Mouse (Mus musculus): ENCODE measurements at regions not wholly inside any gene's neighbourhood (a gene's known extent, or its start where the extent isn't known, plus 50 kb on each side); places are given as distances from the start of the nearest gene placed in this dataset.

DNA sequence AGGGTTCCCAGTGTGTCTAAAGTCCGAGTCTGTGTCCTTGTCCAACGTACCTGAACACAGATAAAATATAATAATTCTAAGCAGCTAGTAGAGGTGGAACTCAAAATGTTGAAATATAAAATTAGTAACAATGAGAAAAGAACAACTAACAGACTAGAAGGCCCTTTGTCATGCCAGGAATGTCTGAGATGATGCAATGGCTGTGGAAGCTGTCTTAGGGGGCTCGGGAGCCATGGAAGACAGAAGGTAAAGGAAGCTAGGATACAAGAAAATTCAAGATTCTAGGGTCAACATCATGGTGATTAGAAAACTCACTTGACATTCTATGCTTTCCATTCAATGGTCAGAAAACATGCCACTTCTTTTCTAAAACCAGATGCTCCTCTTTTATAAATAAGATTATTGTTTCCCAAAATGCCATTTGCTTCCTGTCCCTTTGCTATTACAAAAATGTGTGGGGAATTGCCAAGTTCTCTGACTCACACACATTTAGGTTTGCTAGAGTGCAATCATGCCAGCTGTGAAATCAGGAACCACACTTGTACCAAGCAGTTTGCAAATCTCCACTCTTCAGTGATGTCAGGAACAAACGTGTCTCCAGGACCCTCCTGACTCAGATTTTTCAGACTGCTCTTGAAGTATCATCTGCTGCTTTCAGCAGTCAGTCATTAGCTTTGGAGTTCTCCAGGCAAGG lies 175.8 kb downstream of the Tm4sf1 start:
- ATAC-seq (ENCODE audit: insufficient number of reproducible peaks, low FRiP score, low TSS enrichment, low read depth): no peak
- H3K4me1 ChIP-seq: no peaks in the 10 kb centered on the region
- H3K9ac ChIP-seq: no peak overlapping the region
- no peaks in the 10 kb centered on the region for H3K36me3 ChIP-seq
- H3K9me3 ChIP-seq (replicated peaks): no peaks in the 10 kb centered on the region
- H3K4me2 ChIP-seq (replicated peaks): no peak overlapping the region
- WGBS: 64% methylated on average over 4 of the region's 4 CpGs
- no peak overlapping the region for H3K27ac ChIP-seq (replicated peaks)
- no peak overlapping the region for H3K4me3 ChIP-seq (replicated peaks)
- no peaks in the 10 kb centered on the region for H3K27me3 ChIP-seq

DNA sequence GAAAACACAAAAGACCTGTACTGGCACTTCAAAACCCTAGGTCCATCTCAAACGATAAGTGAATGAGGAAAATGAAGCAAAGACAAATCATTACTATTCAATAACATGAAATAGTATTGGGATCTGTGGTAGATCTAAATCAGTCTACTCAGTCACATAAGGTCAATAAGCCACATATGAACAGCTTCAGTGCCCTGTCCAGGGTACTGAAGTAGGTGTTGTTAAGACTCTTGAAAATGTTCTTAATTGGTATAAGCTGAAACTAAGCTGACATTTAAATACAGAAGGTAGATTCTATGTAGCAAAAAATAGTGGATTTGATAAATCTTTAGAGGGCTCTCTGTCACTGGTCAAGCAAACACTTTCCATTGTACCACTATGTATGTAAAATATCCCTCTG lies 183.8 kb downstream of the Tm4sf1 start:
- 83% methylated on average over 1 of the region's 1 CpGs for WGBS
- no peaks in the 10 kb centered on the region for H3K36me3 ChIP-seq
- no peak for ATAC-seq (ENCODE audit: insufficient number of reproducible peaks, low FRiP score, low TSS enrichment, low read depth)

GRCm38 (mm10) chr3:57102254-57102653 lies 199.5 kb downstream of the Tm4sf1 start:
- H3K9ac ChIP-seq: no peak overlapping the region
- no peak overlapping the region for H3K27ac ChIP-seq (replicated peaks)
- H3K4me3 ChIP-seq (replicated peaks): no peak overlapping the region
- no peak overlapping the region for H3K4me2 ChIP-seq (replicated peaks)
- no peaks in the 10 kb centered on the region for H3K36me3 ChIP-seq
- no peaks in the 10 kb centered on the region for H3K9me3 ChIP-seq (replicated peaks)
- no peak for ATAC-seq (ENCODE audit: insufficient number of reproducible peaks, low FRiP score, low TSS enrichment, low read depth)
- H3K4me1 ChIP-seq: no peaks in the 10 kb centered on the region
- WGBS: 68% methylated on average over 2 of the region's 2 CpGs
- H3K27me3 ChIP-seq: no peaks in the 10 kb centered on the region

More for the DNA sequence above, 183.8 kb downstream of the Tm4sf1 start:
- H3K9me3 ChIP-seq (replicated peaks): no peaks in the 10 kb centered on the region
- no peaks in the 10 kb centered on the region for H3K4me1 ChIP-seq
- H3K9ac ChIP-seq: no peak overlapping the region
- H3K4me3 ChIP-seq (replicated peaks): no peak overlapping the region
- H3K27ac ChIP-seq (replicated peaks): no peak overlapping the region
- H3K27me3 ChIP-seq: no peaks in the 10 kb centered on the region
- no peak overlapping the region for H3K4me2 ChIP-seq (replicated peaks)

- H3K4me3 ChIP-seq (replicated peaks): no peak overlapping the region
- H3K4me2 ChIP-seq (replicated peaks): no peak overlapping the region
- no peaks in the 10 kb centered on the region for H3K36me3 ChIP-seq
- no peaks in the 10 kb centered on the region for H3K27me3 ChIP-seq
- H3K9ac ChIP-seq: no peak overlapping the region
- WGBS: 93% methylated on average over 1 of the region's 1 CpGs
- H3K9me3 ChIP-seq (replicated peaks): no peaks in the 10 kb centered on the region
- no peak overlapping the region for H3K27ac ChIP-seq (replicated peaks)
- no peaks in the 10 kb centered on the region for H3K4me1 ChIP-seq
- no peak for ATAC-seq (ENCODE audit: insufficient number of reproducible peaks, low FRiP score, low TSS enrichment, low read depth)
These were observed 201.3 kb downstream of the Tm4sf1 start for GRCm38 (mm10) chr3:57100515-57100914.

- WGBS: 64% methylated on average over 3 of the region's 3 CpGs
- Histone ChIP-seq H3K9me3 (replicated peaks) (no peaks in the 10 kb centered on the region), H3K27ac (replicated peaks) (no peak overlapping the region), H3K4me1 (no peaks in the 10 kb centered on the region), H3K4me2 (replicated peaks) (no peak overlapping the region), H3K27me3 (no peaks in the 10 kb centered on the region), H3K36me3 (no peaks in the 10 kb centered on the region), H3K9ac (no peak overlapping the region), H3K4me3 (replicated peaks) (no peak overlapping the region)
- ATAC-seq (ENCODE audit: insufficient number of reproducible peaks, low FRiP score, low TSS enrichment, low read depth): no peak
These were observed 206.9 kb downstream of the Tm4sf1 start for GRCm38 (mm10) chr3:57094936-57095335.

DNA sequence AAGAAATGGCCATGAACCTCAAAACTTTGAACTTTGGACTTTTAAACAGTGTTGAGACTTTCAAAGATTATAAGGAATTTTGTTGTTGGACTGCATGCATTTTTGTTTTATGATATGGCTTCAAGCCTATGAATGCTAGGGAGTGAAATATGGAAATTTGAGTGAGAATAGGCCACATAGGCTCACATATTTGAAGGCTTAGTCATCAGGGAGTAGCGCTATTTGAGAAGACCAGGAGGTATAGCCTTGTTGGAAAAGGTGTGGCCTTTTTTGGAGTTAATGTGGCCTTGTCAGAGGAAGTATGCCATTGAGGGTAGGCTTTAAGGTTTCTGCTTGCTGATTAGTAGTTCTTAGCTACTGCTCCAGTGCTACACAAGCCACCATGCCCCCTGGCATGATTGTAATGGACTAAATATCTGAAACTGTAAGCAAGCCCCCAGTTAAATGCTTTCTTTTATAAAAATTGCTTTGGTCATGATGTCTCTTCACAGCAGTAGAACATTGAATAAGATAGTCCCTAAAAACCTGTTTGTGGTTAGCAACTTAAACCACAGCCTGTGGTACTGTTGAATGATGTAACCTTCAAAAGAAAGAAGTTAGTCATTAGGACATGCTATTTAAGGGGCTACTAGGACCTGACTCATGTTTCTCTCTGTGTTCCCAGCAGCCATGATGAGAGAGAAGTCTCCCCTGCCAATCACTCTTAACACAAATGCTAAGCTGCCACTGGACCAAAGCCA lies 208.4 kb downstream of the Tm4sf1 start:
- Histone ChIP-seq H3K27ac (replicated peaks) (no peak overlapping the region), H3K9ac (no peak overlapping the region), H3K36me3 (no peaks in the 10 kb centered on the region), H3K27me3 (no peaks in the 10 kb centered on the region), H3K4me1 (no peaks in the 10 kb centered on the region), H3K4me2 (replicated peaks) (no peak overlapping the region), H3K9me3 (replicated peaks) (no peaks in the 10 kb centered on the region), H3K4me3 (replicated peaks) (no peak overlapping the region)
- no peak for ATAC-seq (ENCODE audit: insufficient number of reproducible peaks, low FRiP score, low TSS enrichment, low read depth)
- 73% methylated on average over 1 of the region's 1 CpGs for WGBS

GRCm38 (mm10) chr3:57074516-57074915 lies 227.3 kb downstream of the Tm4sf1 start:
- Histone ChIP-seq H3K4me2 (replicated peaks) (no peak overlapping the region), H3K4me1 (no peaks in the 10 kb centered on the region), H3K27ac (replicated peaks) (no peak overlapping the region), H3K9me3 (replicated peaks) (no peaks in the 10 kb centered on the region), H3K9ac (no peak overlapping the region), H3K4me3 (replicated peaks) (no peak overlapping the region), H3K36me3 (no peaks in the 10 kb centered on the region), H3K27me3 (no peaks in the 10 kb centered on the region)
- ATAC-seq (ENCODE audit: insufficient number of reproducible peaks, low FRiP score, low TSS enrichment, low read depth): no peak
- WGBS: 69% methylated on average over 1 of the region's 1 CpGs

- WGBS: 79% methylated on average over 4 of the region's 4 CpGs
- Histone ChIP-seq H3K27ac (replicated peaks) (no peak overlapping the region), H3K4me2 (replicated peaks) (no peak overlapping the region), H3K36me3 (no peaks in the 10 kb centered on the region), H3K4me1 (no peaks in the 10 kb centered on the region), H3K27me3 (no peaks in the 10 kb centered on the region), H3K9me3 (replicated peaks) (no peaks in the 10 kb centered on the region), H3K9ac (no peak overlapping the region), H3K4me3 (replicated peaks) (no peak overlapping the region)
- ATAC-seq (ENCODE audit: insufficient number of reproducible peaks, low FRiP score, low TSS enrichment, low read depth): no peak
These were observed 227.8 kb downstream of the Tm4sf1 start for GRCm38 (mm10) chr3:57073962-57074506.

GRCm38 (mm10) chr3:57033021-57033420 lies 268.8 kb downstream of the Tm4sf1 start:
- no peaks in the 10 kb centered on the region for H3K36me3 ChIP-seq
- H3K9ac ChIP-seq: no peak overlapping the region
- no peak overlapping the region for H3K27ac ChIP-seq (replicated peaks)
- no peaks in the 10 kb centered on the region for H3K9me3 ChIP-seq (replicated peaks)
- H3K4me2 ChIP-seq (replicated peaks): no peak overlapping the region
- ATAC-seq (ENCODE audit: insufficient number of reproducible peaks, low FRiP score, low TSS enrichment, low read depth): no peak
- H3K4me1 ChIP-seq: no peaks in the 10 kb centered on the region
- H3K4me3 ChIP-seq (replicated peaks): no peak overlapping the region
- H3K27me3 ChIP-seq: no peaks in the 10 kb centered on the region

DNA sequence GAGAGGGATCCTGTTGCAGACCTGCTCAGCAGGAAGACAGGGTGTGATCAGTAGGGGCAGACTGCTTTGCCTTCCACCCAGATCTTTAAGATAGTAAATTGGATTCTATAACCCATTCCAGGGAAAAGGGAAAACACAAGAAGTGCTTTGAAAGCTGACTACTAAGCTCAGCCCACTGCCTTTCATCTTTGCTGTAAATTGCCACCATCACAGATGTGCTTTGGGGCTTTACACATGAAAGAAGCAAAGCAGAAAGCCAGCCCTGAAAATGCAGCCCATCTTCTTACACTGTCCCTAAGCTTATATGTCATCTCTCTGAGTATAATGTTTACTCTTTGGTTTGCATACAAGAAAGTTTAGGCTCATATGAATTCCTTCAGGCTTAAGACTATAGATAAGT lies 283.6 kb downstream of the Tm4sf1 start:
- no peak for ATAC-seq (ENCODE audit: insufficient number of reproducible peaks, low FRiP score, low TSS enrichment, low read depth)
- Histone ChIP-seq H3K4me1 (no peaks in the 10 kb centered on the region), H3K36me3 (no peaks in the 10 kb centered on the region), H3K4me2 (replicated peaks) (no peak overlapping the region), H3K4me3 (replicated peaks) (no peak overlapping the region), H3K9ac (no peak overlapping the region), H3K27me3 (no peaks in the 10 kb centered on the region), H3K27ac (replicated peaks) (no peak overlapping the region), H3K9me3 (replicated peaks) (no peaks in the 10 kb centered on the region)

- 77% methylated on average over 2 of the region's 2 CpGs for WGBS
- no peaks in the 10 kb centered on the region for H3K4me1 ChIP-seq
- H3K9ac ChIP-seq: no peak overlapping the region
- H3K27ac ChIP-seq (replicated peaks): no peak overlapping the region
- no peak overlapping the region for H3K4me3 ChIP-seq (replicated peaks)
- H3K4me2 ChIP-seq (replicated peaks): no peak overlapping the region
- no peaks in the 10 kb centered on the region for H3K36me3 ChIP-seq
- no peaks in the 10 kb centered on the region for H3K9me3 ChIP-seq (replicated peaks)
- no peaks in the 10 kb centered on the region for H3K27me3 ChIP-seq
- no peak for ATAC-seq (ENCODE audit: insufficient number of reproducible peaks, low FRiP score, low TSS enrichment, low read depth)
These were observed 320.5 kb downstream of the Tm4sf1 start for GRCm38 (mm10) chr3:56981305-56981660.

Measured in embryonic facial prominence, embryonic 15.5 days (tissue).